Mouse (Mus musculus) mesoderm, embryonic 11.5 days (tissue): ENCODE measurements at regions not wholly inside any gene's neighbourhood (a gene's known extent, or its start where the extent isn't known, plus 50 kb on each side); places are given as distances from the start of the nearest gene placed in this dataset.

ENCODE experiments used
- DNase-seq: peaks from one replicate; pipeline ENCODE4 v3.0.0-alpha.2; 2012; ENCODE audit warnings: low read depth, low spot score

DNA sequence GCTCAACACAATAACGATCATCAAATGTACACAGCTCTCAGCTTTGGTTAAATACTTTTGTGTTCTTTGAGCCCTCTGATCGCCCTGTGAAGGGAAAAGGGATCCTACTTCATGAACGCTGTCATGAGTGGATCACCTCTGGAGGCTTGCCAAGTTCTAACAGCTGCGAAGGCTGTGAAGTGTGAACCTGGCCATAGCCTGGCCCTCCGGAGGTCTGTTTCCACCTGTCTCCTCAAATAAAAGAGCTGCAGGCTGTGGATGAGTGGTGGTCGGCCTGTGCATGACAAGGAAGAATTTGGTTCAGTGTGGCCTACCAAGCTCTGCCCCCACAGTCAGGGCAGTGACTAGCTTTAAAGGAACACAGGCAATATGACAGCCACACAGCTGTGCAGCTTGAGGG lies 122.0 kb downstream of the Gm12728 start:
- no peak for DNase-seq

DNA sequence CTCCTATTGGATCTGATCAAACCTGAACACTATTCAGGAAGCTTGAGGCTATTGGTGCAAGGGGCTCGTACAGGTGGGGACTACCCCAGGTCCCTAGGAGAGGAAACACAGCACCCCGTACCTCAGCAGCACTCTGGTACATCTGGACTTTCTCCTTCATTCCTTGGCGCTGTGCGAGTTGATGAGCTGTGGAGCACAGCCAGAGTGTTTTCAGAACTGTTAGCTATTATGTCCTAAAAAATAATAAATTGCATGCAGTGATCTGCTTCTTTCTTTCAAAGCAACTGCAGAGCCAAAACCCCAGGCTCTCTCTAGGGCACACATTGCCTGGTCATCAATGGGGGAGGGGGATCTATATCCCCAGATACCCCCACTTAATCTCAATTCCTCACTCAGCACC lies 122.6 kb downstream of the Gm12728 start:
- DNase-seq, result no peak

DNA sequence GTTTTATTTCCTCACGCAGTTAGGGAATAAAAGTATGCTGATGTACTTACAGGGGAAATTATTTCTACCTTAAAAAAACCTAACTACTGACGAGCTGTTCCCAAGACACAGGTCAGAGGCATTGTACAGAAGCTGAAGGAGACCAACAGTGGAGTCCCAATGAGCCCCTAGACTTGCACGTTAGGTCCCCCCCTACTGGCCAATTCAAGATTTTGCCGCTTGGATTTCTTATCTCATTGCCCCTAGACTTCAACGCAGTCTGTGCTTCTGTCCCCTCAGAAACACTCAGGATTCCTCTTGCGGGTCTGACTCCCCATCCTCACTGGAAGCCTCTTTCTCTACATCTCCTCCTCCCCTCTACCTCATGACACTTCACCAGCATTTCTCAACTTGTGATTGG lies 125.3 kb downstream of the Gm12728 start:
- no peak for DNase-seq

DNA sequence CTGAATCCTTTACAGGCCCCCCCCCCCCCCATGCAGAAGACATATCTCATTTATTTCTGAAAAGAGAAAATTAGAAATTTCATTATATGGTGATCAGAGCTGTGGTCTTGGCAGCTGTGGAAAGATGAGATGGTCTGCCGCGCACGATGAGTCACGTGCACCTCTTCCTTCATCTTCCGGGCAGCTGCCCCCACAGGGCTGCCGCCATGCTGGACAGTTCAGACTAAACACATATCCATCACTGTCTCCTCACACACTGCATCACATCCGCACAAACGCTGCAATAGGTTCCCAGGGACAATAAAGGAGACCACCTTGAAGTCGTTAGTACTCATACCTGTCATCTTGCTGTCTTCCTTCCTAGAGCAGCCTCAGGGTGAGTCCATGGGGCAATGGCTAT lies 126.6 kb downstream of the Gm12728 start:
- DNase-seq, result no peak

DNA sequence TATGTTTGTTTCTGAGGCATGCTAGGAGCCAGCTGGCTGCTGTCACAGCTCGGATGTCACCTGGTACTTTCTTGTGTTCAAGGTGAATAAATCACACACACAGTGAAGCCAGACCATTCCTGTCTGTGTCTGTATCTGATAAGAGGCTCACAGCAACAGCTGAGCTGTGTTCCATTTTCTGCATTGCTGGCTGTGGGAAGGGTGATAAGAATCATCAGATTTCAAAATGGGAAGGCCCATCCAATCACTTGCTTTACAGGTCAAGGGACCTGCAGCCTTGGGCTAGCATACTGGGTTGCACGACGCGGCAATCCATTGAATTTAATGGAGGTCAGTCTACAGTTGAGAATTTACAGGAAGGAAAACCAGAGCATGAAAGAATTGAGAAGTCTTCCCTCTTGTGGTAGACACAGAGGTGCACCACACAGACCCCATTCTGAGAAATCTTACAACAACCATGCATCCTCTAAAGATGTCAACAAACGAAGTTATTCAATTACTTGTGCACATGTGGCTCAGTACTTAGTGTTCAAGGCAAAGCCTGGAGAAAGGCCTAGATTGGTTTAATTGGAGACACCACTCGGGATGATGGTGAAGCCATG lies 135.2 kb downstream of the Gm12728 start:
- DNase-seq, result no peak

DNA sequence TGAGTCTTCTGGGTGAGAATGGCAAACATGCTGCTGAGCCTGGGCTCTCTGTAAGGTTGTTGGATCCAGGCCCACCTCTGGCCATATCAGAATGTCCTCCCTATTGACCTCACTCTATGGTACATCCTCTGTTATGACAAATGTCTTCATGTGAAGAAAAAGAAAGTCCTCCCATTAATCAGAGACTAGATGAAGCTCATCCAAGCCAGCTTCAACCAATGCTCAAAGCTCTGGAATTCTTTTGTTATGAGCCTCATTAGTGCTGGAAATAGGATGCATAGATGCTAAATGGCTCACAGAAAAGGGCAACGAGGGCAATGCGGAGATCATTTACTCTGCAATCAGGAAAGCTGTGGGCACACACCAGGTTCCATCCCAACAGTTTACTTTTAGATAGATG lies 135.8 kb downstream of the Gm12728 start:
- DNase-seq, result no peak

DNA sequence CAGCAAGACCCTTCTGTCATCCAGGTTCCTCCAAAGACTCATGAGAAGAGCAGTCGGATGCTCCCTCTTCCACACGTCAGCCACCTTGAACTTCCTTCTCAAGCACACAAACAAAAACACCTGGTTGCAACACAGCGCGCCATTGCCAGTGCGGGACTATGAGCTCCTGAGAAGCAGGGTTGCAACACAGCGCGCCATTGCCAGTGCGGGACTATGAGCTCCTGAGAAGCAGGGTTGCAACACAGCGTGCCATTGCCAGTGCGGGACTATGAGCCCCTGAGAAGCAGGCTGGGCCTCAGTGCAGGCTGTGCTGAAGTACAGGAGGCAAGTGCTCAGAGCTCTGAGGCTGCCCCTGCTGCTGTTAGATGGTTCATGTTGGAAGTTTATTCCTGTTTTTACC lies 140.0 kb downstream of the Gm12728 start:
- DNase-seq, result no peak

DNA sequence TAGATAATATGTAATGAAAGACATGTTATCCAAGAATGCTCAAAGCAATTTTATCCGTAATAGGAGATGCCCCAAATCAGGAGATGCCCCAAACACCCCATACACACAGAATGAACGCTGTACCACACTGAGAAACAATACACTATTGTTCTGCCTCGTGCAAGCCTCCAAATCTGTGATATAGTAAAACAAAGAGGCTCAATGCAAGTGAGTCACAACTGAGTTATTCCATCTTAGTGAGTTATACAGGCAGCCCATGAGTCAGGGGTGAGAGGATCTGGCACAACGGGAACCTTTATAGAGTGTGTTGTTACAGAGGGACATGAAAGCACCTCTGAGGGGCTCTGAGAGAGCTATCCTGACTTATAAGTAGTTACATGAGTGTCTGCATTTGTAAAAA lies 145.3 kb downstream of the Gm12728 start:
- no peak for DNase-seq

DNA sequence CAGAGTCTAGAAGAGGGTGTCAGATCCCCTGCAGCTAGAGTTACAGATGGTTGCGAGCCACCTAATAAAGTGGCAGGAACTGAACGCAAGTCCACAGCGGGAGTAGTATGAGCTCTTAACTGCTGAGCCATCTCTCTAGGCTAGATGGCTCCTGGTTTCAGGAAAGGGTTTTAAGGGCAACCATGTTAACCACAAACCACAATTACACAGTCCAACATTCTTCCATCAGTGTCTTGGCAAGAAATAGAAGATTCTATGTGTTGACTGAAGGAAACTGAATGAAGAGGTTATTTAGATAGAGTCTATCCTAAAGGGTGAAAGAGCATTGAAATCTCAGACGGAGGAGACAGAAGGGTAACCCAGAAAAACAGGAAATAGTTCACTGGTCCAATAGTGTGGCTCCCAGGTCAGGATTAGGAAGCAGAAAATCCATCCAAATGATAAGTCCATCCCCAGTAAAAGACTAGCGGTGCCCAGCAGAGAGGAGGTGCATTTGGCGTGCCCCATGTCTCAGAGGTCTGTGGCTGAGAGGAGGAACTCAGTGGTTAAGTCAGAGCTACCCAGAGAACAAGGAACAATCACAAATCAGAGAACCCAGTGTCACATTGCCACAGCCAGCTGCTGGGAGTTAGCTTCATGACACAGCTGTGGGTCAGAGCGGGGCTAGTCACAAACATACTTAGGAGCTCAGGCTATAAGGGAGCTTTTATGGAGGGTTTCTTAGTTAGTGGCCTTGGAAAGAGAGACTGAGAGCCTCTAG lies 147.3 kb downstream of the Gm12728 start:
- no peak for DNase-seq

DNA sequence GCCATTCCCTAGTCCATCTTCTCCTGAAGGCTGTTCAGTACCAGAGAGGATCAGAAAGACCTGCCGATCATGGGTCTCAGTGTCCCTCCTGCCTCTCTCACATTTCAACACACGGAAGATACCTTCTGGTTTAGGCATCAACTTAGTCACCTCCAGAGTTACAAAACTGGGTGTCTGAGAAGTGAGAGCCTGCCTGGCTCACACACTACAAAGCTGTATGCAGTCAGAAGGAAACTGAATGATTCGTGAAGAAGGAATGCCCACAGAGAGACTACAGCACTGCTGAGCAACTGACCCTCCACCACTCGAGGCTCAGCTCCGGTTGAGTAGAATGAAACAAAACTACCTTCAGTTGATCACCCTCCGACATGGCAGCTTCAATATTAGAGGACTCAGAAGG lies 147.9 kb downstream of the Gm12728 start:
- DNase-seq, result no peak

DNA sequence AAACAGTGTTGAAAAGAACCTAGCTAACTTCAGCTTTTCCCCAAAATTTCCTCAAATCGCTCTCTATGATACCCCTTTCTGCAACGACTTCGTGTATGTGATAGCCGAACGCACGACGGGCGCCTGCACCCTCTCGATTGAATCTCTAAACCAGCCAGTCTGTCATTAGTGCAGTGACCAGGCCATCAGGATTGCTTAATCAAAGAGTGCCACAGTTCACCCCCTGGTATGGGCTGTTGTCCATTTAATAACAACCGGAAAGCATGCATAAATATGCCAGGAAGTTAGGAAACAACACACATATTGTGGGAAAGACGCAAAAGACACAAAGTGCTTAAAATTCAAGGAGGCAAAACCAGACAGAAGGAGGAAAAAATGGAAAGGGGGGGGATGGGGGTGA lies 149.2 kb downstream of the Gm12728 start:
- no peak for DNase-seq

DNA sequence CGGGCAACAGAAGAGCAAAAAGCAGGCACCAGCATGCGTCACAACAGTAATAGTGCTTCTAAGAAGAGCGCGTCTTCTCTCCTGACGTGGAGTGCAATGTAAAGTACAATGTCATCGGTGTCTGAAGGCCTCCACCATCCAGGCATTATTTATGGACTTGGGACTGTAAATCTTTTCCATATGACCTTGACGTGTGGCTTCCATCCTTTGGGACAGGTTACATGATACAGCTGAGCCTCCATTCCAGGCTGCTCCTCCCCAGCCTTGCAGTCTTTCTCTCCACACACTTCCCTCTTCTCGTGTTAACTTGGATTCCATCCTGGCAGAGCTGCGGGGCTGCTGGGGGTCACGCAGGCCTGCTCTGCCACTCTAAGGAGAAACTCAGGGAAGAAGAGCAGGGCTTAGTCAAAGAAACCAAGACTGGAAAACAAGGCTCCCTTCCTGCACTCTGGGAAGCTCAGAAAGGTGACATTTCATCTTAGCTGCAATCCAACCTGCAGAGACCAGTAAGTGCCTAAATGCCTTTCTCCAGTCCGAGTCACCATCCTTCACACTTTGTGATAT lies 150.0 kb downstream of the Gm12728 start:
- DNase-seq, result no peak

DNA sequence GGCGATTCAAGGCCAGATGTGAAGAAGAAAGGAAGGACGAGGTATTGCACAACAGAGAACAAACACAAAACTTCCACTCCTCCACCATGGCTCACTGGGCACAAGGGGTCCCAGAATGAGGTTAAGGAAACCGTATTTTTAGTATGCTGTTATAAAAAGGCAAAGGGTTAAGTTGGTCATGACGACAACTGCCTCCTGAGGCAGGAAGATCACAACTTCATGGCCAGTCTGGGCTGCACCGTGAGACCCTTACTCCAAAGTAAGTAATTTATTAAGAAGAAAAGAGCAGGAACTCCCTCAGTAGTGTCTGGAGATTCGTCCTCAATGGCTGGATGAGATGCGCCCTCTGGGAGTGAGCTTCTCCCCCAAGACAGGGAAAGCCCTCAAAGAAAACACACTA lies 151.2 kb downstream of the Gm12728 start:
- no peak for DNase-seq

DNA sequence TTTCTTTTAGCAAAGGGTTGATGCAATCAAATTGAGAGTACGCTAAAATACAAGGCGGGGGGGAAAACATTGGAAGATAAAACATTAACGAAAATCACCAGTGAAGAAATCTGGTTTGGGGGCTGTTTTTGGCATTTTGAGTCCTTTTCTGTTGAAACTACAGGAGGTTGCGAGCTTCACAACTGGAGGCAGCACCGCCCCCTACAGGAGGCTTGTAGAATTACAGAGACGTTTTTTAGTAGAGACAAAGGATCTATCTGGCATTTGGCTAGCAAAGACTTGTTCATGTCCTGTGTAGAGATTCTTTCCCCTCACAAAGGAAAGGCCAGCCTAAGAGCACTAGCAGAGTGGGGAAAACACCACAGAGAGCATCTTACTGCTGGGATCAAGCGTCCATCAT lies 152.1 kb downstream of the Gm12728 start:
- peak; percentile 78 for DNase-seq

DNA sequence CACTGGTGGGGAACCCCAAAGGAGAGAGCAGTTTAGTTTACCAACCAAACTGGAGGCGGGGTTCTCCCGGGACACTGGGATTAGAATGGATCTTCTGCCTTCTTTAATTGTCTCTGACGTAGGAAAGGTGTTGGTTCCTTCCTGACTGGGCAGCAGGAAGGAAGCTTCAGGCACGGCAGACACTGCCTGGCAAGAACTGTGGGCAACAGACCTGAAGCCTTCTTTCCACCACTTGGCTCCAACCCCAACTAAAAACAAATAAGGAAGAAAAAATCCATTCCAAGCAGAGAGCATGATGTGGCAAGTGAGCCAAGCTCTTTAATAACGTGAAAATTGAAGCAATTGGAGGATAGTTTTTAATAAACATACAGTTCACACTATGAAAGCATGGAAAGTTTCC lies 155.3 kb downstream of the Gm12728 start:
- DNase-seq, result no peak

DNA sequence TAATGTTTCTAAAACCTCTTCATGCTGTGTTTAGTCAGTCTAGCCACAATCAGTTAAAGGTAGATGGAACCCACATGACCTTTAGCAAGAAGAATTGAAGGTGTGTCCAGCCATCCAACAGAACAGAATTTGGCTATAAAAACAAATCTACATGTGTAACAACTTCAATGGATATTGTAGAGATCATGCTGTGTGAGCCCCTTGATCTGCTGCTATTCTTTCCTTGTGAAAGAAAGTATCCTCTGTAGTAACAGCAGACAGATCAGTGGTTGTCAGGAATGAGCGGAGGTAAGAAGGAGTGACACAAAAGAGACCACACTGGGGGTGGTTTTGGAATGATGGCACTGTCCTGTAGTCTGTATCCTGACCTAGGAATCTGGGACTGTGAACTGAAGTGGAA lies 156.3 kb downstream of the Gm12728 start:
- no peak for DNase-seq

DNA sequence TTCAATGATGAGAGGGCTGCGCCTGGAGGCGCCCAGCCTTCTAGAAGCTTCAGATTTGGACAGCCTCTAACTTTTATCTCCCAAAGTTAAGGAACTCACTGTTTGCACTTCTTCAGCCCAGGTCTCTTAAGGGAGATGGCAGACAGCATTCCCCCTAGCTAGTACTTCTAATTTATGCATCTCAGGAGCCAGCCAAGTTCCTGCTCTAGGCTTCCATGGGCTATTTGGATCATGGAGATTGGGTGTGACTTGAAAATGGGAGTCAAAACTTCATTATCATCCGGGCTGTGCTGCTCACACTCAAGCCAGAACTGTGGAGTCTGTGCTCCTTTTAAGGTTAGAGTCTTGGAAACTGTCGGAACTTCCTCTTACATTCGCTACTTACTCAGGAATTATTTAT lies 158.7 kb downstream of the Gm12728 start:
- DNase-seq, result no peak

DNA sequence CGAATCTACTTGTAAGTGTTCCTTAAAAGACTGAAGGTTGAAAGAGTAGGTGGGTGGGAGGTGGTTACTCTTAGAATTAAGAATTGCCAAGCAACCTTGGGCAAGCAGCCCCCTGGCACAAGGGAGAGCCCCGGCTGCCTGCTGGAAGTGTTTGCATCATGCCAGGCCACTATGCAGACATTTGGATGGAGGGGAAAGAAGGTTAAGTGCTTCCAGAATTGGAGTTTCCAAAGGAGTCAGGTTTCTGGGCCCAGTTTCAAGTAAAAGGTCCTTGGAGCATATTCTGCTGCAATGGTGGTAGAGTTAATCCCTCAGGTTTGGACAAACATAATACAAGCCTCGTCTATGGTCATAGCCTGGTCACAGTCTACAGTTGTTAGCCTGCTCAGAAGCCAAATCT lies 162.7 kb downstream of the Gm12728 start:
- DNase-seq, result no peak

DNA sequence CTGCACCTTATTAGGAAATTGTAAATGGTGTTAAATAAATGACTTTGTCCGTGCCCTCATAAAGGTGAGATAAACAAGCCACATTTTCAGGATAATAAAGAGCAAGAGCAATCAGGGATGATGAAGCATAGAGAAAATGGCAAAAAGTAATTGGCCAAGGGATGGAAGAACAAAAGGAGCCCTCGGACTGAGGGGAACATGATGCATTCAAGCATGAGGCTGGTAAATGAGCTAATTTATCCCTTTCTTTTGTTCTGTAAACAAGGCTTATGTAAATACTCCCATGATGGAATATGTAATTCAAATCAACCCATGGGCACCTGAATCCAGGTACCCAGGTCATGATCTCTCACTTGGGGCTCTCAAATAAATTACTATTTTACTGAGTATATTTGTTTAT lies 166.8 kb downstream of the Gm12728 start:
- no peak for DNase-seq

DNA sequence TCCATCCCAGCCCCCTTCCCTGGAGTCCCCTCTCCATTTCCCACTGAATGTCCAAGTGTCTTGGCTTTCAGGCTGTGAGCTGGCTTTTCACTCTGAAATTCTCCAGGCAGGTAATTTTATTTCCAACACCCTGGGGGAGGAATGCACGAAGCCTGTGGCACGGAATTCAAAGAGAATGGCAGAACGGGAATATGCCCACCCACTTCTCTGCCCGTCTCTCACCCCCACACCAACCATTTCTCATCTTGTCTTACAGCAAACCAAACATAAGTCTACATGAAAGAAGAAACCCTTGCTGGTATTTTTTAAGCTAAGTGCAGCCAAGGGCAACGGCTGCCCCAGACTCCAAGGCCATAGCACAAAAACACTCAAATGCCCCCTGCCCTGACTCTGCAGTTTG lies 168.7 kb downstream of the Gm12728 start:
- DNase-seq, result no peak

DNA sequence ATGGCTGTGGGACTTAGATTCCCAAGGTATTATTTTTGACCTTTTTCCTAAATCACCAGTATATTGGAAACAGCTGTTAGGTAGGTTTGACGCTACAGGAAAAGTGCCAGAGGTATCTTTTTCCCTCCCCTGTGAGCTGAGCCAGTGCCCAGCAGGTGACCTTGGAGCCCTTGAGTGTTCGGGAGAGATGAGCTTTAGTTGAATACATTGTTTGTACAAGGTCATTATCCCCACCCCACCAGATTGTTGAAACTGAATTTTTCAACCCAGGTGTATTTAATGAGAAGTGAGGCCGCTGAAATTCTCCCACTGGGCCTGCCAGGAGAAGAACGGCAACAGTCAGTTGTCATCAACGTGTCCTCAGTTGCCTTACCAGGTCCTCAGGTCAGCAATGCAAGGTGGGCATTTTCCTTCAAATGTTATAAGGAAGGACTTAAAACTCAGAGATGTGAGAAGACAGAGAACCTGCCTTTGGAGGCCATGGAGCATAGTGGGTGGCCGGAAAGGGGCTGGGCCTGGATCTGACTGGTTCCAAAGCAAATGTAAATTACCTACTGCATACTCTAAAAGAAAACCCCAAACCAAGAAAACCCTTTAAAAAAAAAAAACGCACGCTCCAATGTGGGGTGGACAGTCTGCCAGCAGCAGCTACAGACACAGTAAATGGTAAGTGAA lies 172.2 kb downstream of the Gm12728 start:
- no peak for DNase-seq

DNA sequence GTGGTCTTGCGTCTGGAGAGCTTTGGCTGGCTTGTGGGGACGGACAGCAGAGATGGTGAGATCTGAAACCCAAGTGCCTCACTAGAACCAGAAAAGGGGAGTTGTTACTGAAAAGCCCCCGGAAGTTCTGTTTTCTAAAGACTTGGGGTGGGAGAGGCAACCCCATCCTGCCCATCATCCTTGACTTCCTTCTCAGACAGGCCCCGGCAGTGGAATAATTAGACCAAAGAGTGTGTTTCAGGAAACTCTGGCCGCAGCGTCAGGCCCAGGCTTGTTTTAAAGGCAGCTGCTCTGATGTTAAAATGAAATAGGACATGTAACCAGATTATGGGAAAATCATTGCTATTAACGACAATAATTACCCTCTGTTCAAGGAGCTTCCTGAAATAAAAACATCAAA lies 172.9 kb downstream of the Gm12728 start:
- no peak for DNase-seq

DNA sequence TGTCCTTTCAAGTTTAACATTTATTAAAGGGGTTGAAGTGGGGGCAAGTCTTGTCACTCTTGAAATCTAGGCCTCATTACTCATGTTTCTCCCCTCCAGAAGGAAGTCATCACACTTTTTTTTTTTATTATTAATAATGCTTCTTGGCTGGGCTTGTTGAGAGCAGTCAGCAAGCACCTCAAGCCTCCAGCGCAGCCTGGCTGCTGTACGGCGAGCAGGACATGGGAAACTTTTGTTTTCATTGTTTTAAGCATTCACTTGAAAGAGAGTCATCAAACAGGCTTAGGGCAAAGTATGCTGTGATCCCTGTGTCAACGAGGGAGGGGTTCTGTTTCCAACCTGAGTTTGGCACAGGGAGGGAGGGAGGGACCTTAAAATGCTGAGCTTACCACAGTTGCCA lies 178.7 kb downstream of the Gm12728 start:
- no peak for DNase-seq
